Mouse (Mus musculus): Measurements from ENCODE around the gene Stpg4. TPM values are rescaled to one million over a fixed set of nuclear protein-coding genes. Genes with fewer than 3 reads are reported as not detected.
A peak's percentile ranks its signal among the peaks of the same experiment; 100 is the strongest.

The Stpg4 gene
- polyA plus RNA-seq, 1 experiment: not detected

DNA sequence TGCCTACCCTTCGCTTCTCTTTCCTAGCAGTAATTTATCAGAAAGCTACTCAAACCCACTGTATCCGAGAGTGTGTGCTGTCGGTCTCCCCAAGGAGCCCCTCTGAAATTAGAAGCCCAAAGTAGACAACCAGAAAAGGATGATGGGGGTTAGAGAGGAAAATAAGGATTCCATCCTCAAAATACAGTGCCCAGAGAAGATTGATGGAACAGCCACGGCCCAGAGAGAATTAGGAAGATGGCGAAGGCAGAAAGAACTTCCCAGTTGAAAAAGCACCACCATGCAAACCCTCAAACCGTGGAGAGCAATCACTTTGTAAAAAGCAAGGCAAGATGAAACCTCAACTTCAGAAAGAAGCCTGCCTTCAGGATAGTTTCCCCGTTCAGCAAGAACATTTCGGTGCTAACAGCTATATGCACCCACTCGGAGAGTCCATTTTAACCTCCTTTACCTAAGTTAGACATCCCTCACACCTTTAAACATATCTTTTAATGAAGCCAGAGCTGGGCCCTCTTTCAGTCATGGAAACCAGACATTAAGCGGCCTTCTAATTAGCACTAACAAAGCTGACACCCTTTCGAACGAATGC lies 20.2 kb upstream of the Stpg4 start:
- Histone ChIP-seq H3K27ac (ENCODE audit: insufficient read depth, low read depth, low read length) (no peak overlapping the region), H3K4me1 (ENCODE audit: control insufficient read depth, insufficient read depth, insufficient read length, low read length) (peaks cover 6% of the 10 kb centered on the region), H3K4me3 (ENCODE audit: low read depth, low read length) (peak overlapping the region; percentile 98), H3K27me3 (ENCODE audit: control insufficient read depth, insufficient read depth, low read length) (no peaks in the 10 kb centered on the region), H3K36me3 (ENCODE audit: control insufficient read depth, insufficient read depth, low read length) (no peaks in the 10 kb centered on the region)
- 72% methylated on average over 12 of the region's 12 CpGs for WGBS
- TF ChIP-seq CTCF (IDR thresholded peaks at IDR 0.05; ENCODE audit: extremely low read depth, insufficient read length, insufficient replicate concordance, low read depth, low read length) (no peak), POLR2A (IDR thresholded peaks at IDR 0.05; ENCODE audit: low read depth, low read length) (no peak)

DNA sequence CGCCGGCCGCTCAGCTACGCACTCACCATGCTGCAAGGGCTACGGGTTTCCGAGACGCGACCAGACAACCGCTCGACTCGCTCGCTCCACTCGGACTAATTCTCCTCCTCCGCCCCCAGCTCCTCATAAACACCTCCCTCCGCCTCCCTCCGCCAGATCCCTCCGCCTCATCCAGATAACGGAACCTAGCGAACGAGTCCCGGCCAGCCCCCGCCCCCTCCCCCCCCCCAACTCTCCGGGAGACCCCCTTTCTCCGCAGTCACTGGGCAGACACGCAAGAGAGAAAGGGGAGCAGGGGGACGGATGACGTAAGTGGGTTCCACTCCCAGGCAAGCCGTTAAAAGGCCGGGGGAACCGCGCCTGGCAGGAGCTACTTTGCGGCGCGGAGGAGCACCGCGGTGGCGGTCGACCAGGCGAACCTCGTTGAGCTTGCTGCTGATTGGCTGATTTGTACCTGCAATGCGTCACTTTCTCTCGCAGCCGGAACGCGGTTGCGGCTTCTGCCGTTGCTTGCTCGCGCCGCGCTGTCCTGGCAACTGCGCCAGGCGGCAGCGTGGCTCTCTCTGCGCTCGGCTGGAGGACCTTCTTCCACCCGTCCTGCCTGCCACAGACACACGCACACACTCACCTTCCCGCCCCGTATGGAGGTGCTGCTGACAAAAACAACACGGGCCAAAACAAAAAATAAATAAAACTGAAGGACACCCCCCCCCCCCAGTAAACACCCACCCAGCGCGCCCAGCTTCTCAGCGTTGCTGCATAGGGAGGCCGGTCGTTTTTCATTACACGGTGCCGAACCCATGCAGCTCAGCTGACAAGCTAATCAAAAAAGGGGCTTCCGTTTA lies 19.4 kb upstream of the Stpg4 start, which contains the start of gene Calm2:
Gene Calm2 (minus strand): TSS at position 169 of the 845 bp plus-strand sequence.
- TF ChIP-seq CTCF (IDR thresholded peaks at IDR 0.05; ENCODE audit: extremely low read depth, insufficient read length, insufficient replicate concordance, low read depth, low read length) (no peak), POLR2A (IDR thresholded peaks at IDR 0.05; ENCODE audit: low read depth, low read length) (peak; percentile 100)
- peaks cover 8% of the 10 kb centered on the region for H3K4me1 ChIP-seq (ENCODE audit: control insufficient read depth, insufficient read depth, insufficient read length, low read length)
- WGBS: under 1% methylated on average over 69 of the region's 69 CpGs
- H3K27ac ChIP-seq (ENCODE audit: insufficient read depth, low read depth, low read length): peak within 1 kb of the TSS; percentile 86
- no peaks in the 10 kb centered on the region for H3K27me3 ChIP-seq (ENCODE audit: control insufficient read depth, insufficient read depth, low read length)
- H3K4me3 ChIP-seq (ENCODE audit: low read depth, low read length): peak within 1 kb of the TSS; percentile 98
- no peaks in the 10 kb centered on the region for H3K36me3 ChIP-seq (ENCODE audit: control insufficient read depth, insufficient read depth, low read length)

DNA sequence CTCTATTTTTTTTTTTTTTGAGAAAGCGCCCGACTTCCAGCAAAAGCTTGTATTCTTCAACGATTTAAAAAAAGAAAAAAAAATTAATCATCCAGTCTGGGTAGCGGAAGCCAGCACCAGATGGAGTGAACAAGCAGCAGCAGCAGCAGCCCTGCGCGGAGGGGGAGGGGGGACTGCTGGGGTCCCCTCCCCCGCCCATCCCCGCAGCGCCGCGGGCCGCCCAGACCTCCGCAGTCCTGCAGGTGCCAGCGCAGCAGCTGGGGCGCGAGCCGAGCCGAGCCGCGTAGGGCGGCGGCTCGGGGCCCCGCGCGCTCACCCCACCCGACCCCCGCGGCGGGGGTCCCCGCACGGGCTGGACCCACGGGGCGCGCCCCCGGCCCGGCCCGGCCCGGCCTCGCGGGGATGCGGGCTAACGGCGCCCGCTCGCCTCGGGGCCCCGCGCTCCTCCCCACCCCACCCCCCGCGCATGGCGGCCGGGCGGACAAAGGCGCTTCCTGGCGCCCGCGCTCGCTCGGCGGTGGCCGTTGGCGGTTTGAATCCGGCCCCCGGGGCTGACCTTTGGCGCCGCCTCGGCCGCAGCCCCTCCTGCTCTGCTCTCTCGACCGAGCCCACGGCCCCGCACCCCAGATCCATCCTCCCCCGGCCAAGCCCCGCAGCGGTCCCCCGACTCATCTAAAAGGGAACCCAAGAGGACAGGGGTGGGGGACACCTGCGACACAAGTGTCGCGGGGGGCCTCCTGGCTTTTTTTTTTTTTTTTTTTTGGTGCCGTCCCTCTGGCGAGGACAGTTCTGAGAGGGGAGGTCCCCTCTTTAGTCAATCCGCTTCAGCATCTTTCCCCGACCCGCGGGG lies 18.6 kb upstream of the Stpg4 start:
- under 1% methylated on average over 85 of the region's 86 CpGs for WGBS
- no peak for TF ChIP-seq CTCF (IDR thresholded peaks at IDR 0.05; ENCODE audit: extremely low read depth, insufficient read length, insufficient replicate concordance, low read depth, low read length)
- no peak; the same call in 1 of the 2 replicates for TF ChIP-seq POLR2A (IDR thresholded peaks at IDR 0.05; ENCODE audit: low read depth, low read length)
- Histone ChIP-seq H3K4me1 (ENCODE audit: control insufficient read depth, insufficient read depth, insufficient read length, low read length) (peaks cover 8% of the 10 kb centered on the region), H3K27me3 (ENCODE audit: control insufficient read depth, insufficient read depth, low read length) (no peaks in the 10 kb centered on the region), H3K4me3 (ENCODE audit: low read depth, low read length) (peak overlapping the region; percentile 98), H3K36me3 (ENCODE audit: control insufficient read depth, insufficient read depth, low read length) (peaks cover 5% of the 10 kb centered on the region; the same call in 1 of the 2 replicates), H3K27ac (ENCODE audit: insufficient read depth, low read depth, low read length) (peak overlapping the region; percentile 86)

DNA sequence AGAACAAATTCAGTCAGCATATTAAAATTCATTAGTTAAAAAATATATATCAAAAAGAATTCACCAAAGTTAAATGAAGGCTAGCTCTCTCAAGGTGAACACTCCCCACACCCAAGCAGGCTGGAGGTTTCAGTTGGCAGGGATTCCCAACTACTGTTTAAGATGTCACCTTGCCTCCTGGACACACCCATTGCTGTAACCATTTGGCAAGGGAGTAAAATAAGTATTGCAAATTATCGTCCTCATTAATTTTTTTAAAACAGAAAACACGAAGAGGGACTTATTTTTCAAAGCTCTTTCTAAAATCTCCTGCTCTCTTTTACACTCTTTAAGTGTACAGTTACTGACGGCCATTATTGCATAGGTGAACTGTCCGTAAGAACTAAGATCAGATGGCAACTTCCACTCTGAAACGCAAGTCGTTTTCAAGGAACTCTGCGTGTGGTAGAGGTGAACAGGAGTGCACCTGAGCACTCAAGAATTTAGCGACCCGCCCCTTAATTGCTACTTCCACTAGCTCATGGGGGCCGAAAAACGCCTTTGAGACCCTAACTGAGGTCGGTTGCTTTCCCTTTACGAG lies 17.9 kb upstream of the Stpg4 start:
- Histone ChIP-seq H3K4me3 (ENCODE audit: low read depth, low read length) (peak overlapping the region; percentile 98), H3K4me1 (ENCODE audit: control insufficient read depth, insufficient read depth, insufficient read length, low read length) (peaks cover 8% of the 10 kb centered on the region), H3K27ac (ENCODE audit: insufficient read depth, low read depth, low read length) (peak overlapping the region; percentile 86), H3K27me3 (ENCODE audit: control insufficient read depth, insufficient read depth, low read length) (no peaks in the 10 kb centered on the region), H3K36me3 (ENCODE audit: control insufficient read depth, insufficient read depth, low read length) (peaks cover 8% of the 10 kb centered on the region)
- TF ChIP-seq CTCF (IDR thresholded peaks at IDR 0.05; ENCODE audit: extremely low read depth, insufficient read length, insufficient replicate concordance, low read depth, low read length) (no peak), POLR2A (IDR thresholded peaks at IDR 0.05; ENCODE audit: low read depth, low read length) (no peak)
- WGBS: under 1% methylated on average over 13 of the region's 13 CpGs

DNA sequence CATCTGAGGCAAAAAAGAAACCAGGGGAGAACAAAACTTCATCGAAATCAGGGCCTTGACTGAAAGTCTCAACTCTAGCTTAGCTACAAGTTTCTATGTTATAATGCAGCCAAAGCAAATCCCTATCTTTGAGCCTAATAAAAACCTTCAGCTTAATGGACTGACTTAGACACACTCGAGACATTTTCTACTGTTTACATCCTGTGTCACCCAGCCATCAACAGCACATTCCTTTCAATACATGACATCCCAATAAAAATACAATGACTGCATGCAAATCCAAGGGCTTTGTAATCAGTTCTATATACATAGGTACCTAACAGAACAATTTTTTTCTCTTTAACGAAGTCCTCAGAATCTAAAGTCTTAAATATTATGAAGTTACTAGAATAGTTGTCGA lies 17.2 kb upstream of the Stpg4 start:
- H3K4me3 ChIP-seq (ENCODE audit: low read depth, low read length): no peak overlapping the region
- 12% methylated on average over 4 of the region's 4 CpGs for WGBS
- peaks cover 12% of the 10 kb centered on the region for H3K36me3 ChIP-seq (ENCODE audit: control insufficient read depth, insufficient read depth, low read length)
- no peaks in the 10 kb centered on the region for H3K27me3 ChIP-seq (ENCODE audit: control insufficient read depth, insufficient read depth, low read length)
- H3K4me1 ChIP-seq (ENCODE audit: control insufficient read depth, insufficient read depth, insufficient read length, low read length): peaks cover 8% of the 10 kb centered on the region
- no peak for TF ChIP-seq POLR2A (IDR thresholded peaks at IDR 0.05; ENCODE audit: low read depth, low read length)
- no peak for TF ChIP-seq CTCF (IDR thresholded peaks at IDR 0.05; ENCODE audit: extremely low read depth, insufficient read length, insufficient replicate concordance, low read depth, low read length)
- H3K27ac ChIP-seq (ENCODE audit: insufficient read depth, low read depth, low read length): no peak overlapping the region

DNA sequence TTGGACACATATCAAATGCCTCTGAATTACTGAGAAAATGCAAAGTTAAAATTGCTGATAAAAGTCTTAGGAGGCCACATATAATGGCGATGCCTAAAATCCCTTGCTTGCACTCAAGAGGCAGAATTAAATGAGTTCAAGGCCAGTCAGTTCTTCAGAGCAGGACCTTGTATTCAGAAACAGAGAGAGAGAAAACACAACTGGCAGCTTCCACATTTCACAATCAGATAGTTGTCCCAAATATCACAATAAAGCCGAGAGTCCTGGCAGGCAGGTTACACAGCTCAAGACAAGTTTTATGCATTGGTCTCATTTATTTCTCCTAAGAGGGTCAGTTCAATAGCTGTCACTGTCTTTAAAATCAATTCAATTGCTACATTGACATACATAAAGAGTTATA lies 14.0 kb upstream of the Stpg4 start:
- TF ChIP-seq POLR2A (IDR thresholded peaks at IDR 0.05; ENCODE audit: low read depth, low read length): no peak
- TF ChIP-seq CTCF (IDR thresholded peaks at IDR 0.05; ENCODE audit: extremely low read depth, insufficient read length, insufficient replicate concordance, low read depth, low read length): no peak

More for the DNA sequence above, 14.0 kb upstream of the Stpg4 start:
- WGBS: 39% methylated on average over 2 of the region's 2 CpGs
- no peak overlapping the region for H3K4me3 ChIP-seq (ENCODE audit: low read depth, low read length)
- no peaks in the 10 kb centered on the region for H3K27me3 ChIP-seq (ENCODE audit: control insufficient read depth, insufficient read depth, low read length)
- H3K4me1 ChIP-seq (ENCODE audit: control insufficient read depth, insufficient read depth, insufficient read length, low read length): peaks cover 16% of the 10 kb centered on the region
- H3K36me3 ChIP-seq (ENCODE audit: control insufficient read depth, insufficient read depth, low read length): peaks cover 15% of the 10 kb centered on the region
- H3K27ac ChIP-seq (ENCODE audit: insufficient read depth, low read depth, low read length): 0 out of 2 replicates have a peak overlapping the region, but pooled peaks have one; percentile 35
